Mouse (Mus musculus): ENCODE data around the gene Hist1h2ao. TPM values are rescaled to one million over a fixed set of nuclear protein-coding genes. Genes with fewer than 3 reads are reported as not detected.
"Not testable (repeated sequence)": the region's sequence is repeated elsewhere in the genome, so short reads cannot be mapped to it uniquely, and the experiment has no call there.

Gene Hist1h2ao
- total RNA-seq, 2 experiments from 2014 or later: 115 to 633 TPM

DNA sequence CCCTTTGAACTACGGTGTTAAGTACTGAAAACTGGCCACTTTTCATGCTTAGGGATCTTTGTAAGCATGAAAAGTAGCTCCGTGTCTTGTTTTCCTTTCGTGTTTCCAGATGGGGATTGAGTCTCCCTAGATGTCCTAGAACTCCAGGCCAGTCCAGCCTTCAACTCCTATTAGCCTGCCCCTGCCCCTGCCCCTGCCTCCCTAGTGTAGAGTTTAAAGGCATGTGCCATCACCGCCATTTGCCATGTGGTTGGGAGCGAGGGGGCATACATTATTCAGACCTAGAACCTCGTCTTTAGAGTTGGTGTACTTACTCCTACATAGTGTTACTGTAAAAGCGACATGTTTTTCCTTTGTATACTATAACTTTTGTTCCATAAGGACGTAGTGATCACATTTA is 809 bp downstream of the Hist1h2ao start:
- ATAC-seq (replicated peaks; ENCODE audit: poor library complexity): peak; percentile 24

DNA sequence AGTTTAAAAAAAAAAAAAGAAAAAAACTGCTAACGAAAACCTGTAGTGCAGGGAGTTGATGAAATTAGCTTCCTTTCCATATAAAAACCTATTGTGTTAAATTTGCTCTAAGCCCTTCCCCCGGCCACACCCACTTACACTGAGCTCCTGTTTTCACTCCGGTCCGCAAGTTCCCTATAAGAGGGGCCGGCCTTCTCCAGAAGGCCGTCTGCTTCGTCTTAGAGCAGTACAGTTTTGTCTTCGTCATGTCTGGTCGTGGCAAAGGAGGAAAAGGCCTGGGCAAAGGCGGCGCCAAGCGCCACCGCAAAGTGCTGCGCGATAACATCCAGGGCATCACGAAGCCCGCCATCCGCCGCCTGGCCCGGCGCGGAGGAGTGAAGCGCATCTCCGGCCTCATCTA is 1.3 kb downstream of the Hist1h2ao start, which contains the start of gene Hist1h4m:
Gene Hist1h4m, plus strand, starts transcription at position 208 of the 400 bp plus-strand sequence.
- ATAC-seq (replicated peaks; ENCODE audit: poor library complexity): peak; percentile 52

DNA sequence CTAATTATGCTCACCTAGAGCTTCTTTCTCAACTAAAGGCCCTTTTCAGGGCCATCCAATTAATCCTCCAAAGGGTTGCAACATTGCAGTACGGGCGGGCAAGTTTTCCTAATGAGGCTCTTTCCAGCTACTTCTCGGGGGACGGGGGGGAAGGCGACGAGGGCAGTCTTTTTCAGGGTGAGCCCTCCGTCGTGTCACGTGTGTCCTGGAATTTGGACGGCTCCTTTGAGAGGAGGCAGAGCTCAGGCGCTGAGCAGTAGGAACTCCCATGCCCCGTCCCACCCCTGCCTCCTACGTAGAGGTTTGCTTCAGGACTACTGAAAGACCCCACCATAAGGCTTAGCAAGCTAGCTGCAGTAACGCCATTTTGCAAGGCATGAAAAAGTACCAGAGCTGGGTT is 1.8 kb downstream of the Hist1h2ao start:
- peak; percentile 49 for ATAC-seq (replicated peaks; ENCODE audit: poor library complexity)

DNA sequence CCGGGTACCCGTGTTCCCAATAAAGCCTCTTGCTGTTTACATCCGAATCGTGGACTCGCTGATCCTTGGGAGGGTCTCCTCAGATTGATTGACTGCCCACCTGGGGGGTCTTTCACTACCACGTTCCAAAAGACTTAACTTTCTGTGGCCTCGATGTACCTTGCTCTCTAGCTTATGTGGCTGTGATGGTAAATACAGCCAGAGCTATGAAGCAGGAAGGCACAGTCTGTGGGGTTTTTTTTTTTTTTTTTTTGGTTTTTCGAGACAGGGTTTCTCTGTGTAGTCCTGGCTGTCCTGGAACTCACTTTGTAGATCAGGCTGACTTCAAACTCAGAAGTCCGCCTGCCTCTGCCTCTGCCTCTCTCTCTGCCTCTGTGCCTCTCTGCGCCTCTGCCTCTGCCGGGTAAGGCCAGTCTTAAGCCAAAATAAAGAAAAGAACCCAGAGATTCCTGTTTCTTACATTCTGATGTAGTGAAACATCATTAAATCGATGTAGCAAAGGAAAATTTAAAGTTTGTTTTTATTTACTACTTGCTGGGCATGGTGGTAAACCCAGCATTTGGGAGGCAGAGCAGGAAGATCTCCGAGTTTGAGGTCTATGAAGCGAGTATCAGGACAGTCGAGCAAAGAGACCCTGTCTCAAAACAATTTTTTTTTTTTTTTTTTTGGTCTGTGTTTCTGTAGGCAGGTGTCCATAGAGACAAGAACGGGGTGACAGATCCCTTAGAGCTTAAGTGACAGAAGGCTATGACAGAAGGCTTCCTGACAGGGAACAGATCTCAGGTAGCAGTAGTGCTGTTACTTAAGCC is 10.0 kb downstream of the Hist1h2ao start:
- ATAC-seq (replicated peaks; ENCODE audit: poor library complexity): peak; percentile 71

DNA sequence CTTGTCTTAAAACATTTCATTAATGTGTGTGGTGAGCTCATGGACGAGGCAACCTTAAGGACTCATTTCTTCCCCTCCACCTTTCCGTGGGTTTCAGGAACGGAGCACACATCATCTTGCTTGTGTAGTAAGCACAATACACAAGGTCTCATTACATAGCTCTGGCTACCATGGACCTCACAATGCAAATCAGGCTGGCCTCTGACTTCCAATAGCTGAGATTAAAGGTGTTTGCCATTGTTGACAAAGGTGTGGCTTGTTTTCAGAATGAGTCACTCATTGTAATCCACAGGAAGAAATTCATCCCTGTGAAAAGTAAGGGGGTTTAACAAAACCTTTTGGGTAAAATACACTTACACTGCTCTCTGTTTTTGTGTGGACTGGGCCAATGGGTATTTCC is 18.2 kb downstream of the Hist1h2ao start:
- no peak for ATAC-seq (replicated peaks; ENCODE audit: poor library complexity)

DNA sequence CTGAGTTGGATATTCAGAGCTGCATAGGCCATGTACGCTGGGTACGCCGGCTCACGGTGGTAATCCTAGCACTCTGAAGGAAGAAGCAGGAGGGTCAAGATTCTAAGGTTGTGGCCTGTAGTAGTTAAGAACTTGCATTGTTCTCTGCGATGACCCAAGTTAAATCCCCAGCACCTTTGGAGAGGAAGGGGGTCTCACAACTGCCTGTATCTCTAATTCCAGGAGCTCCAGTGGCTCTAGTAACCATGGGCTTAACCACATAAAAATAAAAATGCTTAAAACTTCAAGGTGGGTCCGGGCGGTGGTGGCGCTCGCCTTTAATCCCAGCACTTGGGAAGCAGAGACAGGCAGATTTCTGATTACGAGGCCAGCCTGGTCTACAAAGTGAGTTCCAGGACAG is 20.1 kb downstream of the Hist1h2ao start:
- no peak for ATAC-seq (replicated peaks; ENCODE audit: poor library complexity)

DNA sequence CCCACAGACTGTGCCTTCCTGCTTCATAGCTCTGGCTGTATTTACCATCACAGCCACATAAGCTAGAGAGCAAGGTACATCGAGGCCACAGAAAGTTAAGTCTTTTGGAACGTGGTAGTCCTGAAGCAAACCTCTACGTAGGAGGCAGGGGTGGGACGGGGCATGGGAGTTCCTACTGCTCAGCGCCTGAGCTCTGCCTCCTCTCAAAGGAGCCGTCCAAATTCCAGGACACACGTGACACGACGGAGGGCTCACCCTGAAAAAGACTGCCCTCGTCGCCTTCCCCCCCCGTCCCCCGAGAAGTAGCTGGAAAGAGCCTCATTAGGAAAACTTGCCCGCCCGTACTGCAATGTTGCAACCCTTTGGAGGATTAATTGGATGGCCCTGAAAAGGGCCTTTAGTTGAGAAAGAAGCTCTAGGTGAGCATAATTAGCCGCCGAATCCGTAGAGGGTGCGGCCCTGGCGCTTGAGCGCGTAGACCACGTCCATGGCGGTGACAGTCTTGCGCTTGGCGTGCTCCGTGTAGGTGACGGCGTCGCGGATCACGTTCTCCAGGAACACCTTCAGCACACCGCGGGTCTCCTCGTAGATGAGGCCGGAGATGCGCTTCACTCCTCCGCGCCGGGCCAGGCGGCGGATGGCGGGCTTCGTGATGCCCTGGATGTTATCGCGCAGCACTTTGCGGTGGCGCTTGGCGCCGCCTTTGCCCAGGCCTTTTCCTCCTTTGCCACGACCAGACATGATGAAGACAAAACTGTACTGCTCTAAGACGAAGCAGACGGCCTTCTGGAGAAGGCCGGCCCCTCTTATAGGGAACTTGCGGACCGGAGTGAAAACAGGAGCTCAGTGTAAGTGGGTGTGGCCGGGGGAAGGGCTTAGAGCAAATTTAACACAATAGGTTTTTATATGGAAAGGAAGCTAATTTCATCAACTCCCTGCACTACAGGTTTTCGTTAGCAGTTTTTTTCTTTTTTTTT is 21.4 kb downstream of the Hist1h2ao start, which contains the start of gene Hist1h4n:
Gene Hist1h4n, minus strand, starts transcription at position 779 of the 977 bp plus-strand sequence.
- peak; percentile 46 for ATAC-seq (replicated peaks; ENCODE audit: poor library complexity)

DNA sequence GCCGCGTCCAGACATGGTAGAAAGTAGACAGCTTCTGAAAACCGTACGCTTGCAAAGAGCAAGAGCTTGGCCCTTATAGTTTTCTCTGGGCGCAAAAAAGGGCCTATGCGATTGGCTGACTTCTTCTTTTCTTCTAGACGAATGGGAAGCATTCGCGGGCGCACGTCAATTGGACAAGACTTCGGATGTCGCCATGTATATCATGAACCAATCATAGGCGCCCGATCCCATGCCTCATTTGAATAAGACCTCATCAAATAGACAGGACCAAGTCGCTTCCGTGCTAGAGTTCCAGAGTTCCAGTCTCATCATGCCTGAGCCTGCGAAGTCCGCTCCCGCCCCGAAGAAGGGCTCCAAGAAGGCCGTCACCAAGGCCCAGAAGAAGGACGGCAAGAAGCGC is 23.2 kb downstream of the Hist1h2ao start, which contains the start of the genes Hist1h2ap and Hist1h2br:
Gene Hist1h2ap, minus strand, starts transcription at position 47 of the 400 bp plus-strand sequence.
Gene Hist1h2br, plus strand, starts transcription at position 283 of the 400 bp plus-strand sequence.
- ATAC-seq (replicated peaks; ENCODE audit: poor library complexity): peak; percentile 67

DNA sequence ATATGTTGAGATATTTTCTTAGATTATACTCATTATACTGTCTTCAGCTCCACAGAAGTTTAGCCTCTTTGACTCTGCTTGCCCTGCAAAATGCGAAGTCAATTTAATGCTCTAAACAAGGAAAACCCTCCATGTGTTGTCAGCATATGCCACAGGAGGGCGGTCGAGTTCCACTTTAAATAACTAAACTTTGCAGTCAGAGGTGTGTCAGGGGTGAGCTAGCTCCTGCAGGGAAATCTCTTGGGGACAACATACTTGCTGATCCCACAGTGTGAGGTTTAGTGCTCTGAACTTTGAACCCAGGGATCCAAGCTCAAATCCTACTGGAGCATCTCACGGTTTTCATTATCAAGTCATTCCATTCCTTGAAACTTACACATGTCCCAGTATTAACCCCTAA is 30.2 kb downstream of the Hist1h2ao start:
- peak; percentile 99 for ATAC-seq (replicated peaks; ENCODE audit: poor library complexity)

DNA sequence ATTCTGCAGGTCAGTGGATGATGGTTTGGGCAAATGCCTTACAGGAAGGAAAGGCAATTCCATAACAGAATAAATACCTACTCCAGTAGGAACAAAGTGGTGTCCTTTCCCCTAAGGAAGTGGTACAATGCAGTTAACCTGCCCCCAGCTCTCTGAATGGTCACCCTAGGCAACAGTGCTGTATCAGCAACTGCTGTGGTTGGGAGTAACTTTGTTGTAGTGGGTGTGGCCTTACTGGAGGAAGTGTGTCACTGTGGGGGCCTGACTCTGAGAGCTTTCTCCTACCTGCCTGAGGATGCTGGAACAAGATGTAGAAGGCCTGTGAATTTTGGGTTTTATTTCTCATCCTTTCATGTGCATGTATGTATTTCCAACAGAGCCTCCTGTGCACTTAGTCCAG is 36.1 kb downstream of the Hist1h2ao start:
- peak; percentile 92 for ATAC-seq (replicated peaks; ENCODE audit: poor library complexity)

DNA sequence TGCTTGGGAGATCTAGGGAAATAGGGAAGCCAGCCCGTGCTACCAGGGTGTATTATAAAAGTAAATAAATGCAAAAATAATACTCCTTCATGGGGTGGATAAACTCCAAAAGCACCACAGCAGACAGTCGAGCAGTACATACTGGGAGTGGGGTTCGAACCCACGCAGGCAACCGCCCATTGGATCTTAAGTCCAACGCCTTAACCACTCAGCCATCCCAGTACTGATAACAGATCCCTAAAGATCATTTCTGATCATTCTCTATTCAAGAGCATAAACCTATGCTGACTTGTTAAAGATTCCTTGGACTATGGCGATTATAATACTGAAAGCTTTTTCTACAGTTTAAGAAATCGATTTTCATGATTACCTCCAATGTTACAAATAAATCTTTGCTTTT is 37.6 kb downstream of the Hist1h2ao start:
- no peak for ATAC-seq (replicated peaks; ENCODE audit: poor library complexity)

DNA sequence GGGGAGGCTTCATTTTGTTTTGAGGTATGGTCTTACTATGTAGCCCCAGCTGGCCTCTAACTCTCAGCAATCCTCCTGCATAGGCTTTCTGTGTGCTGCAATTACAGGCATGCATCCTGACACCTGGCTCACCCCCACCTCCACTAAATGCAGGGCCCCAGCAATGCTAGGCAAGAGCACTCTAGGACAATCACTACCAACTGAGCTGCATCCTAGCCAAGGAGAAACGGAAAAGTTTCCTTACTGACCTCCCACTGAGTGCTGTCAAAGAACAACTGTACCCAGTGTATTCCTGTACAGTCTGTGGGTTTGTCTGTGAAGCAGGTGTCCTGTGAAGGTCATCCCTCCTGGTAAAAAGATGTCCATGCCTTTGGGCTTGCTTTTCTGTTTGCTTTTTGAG is 40.4 kb downstream of the Hist1h2ao start:
- not testable (repeated sequence) for ATAC-seq (replicated peaks; ENCODE audit: poor library complexity)

DNA sequence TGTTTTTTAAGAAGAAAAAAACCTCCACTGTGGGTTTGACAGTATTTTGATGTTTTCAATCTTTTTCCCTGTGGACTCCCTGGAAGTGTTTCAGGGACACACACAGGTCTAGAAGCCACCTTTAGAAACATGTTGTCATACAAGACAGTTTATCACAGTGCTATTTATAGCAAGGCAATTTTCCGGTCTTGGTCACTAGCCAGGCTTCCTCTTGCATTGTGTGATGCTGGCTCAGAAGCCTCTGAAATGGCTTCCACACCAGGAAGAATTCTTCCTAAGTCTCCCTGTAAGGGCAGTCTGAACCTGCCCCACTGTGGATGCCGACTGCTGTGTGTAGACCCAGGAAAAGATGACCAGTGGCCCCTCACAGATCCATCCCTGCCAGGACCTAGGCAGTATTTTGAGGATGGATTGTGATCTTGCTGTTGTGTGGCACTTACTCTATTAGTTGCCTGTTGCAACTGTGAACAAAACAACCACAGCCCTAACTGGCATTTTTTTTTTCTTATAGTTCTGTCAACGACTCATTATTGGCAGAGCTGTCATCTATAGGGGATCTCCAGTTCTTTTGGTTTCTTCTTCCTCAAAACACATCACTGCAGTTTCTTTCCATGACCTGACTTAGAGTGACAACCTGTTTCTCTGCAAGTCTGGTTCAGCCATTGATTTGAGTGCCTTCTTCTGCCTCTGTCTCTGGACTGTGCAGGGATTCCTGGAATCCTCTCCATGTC is 42.1 kb downstream of the Hist1h2ao start:
- ATAC-seq (replicated peaks; ENCODE audit: poor library complexity): peak; percentile 59

DNA sequence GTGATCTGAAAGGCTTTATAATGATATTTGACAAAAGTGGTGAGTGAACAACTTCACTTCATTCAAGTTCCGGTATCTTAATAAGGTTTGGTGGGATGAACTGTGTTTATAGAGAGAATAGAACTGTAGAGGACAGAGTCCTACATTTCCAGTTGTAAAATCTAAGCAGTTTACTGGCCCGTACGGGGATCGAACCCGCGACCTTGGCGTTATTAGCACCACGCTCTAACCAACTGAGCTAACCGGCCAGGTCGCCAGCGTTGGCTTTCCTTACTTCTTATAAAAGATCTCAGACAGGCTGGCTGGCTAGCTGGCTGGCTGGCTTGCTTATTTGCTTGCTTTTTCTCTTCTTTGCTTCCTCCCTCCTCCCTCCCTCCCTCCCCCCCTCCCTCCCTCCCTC is 44.9 kb downstream of the Hist1h2ao start:
- ATAC-seq (replicated peaks; ENCODE audit: poor library complexity): peak; percentile 41

DNA sequence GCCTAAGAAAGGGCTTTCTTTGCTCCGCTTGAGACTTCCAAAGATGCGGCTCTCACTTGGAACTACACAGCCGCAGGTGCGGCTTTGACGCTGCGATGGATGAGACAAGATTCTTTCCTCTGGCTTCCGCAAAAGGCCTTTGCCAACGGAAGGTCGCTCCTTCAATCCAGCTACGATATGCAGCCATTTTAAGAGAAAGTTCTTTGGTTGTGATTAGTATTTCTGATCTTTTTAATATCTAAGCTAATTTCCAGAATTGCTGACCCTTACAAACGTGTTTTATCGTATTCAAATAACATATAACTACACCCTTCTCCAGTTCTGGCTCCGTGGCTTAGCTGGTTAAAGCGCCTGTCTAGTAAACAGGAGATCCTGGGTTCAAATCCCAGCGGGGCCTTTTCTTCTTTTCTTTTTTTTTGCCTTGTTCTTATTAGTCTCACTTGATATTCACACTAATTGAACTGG is 45.5 kb downstream of the Hist1h2ao start:
- ATAC-seq (replicated peaks; ENCODE audit: poor library complexity): peak; percentile 18

Other genes starting within 250 kb of the Hist1h2ao start
Only the 30 nearest of the 31 such genes appear.
- not detected in 2 replicates for gene Olfr1364, start 228.7 kb upstream of the Hist1h2ao start, total RNA-seq (2015)
- not detected in 2 replicates for gene Olfr1364, start 228.7 kb upstream of the Hist1h2ao start, total RNA-seq (2017)
- gene Olfr1362, start 196.4 kb upstream of the Hist1h2ao start, total RNA-seq (2015): not detected in 2 replicates
- not detected in 2 replicates for gene Olfr1362, start 196.4 kb upstream of the Hist1h2ao start, total RNA-seq (2017)
- not detected in 2 replicates for gene Olfr11, start 167.9 kb upstream of the Hist1h2ao start, total RNA-seq (2015)
- gene Olfr11, start 167.9 kb upstream of the Hist1h2ao start, total RNA-seq (2017): not detected in 2 replicates
- not detected in 2 replicates for gene Olfr1361, start 147.1 kb upstream of the Hist1h2ao start, total RNA-seq (2015)
- not detected in 2 replicates for gene Olfr1361, start 147.1 kb upstream of the Hist1h2ao start, total RNA-seq (2017)
- not detected in 2 replicates for gene Olfr1360, start 133.1 kb upstream of the Hist1h2ao start, total RNA-seq (2015)
- gene Olfr1360, start 133.1 kb upstream of the Hist1h2ao start, total RNA-seq (2017): not detected in 2 replicates
- not detected in 2 replicates for gene Olfr1359, start 112.4 kb upstream of the Hist1h2ao start, total RNA-seq (2015)
- not detected in 2 replicates for gene Olfr1359, start 112.4 kb upstream of the Hist1h2ao start, total RNA-seq (2017)
- gene Hist1h2bl, start 94.3 kb upstream of the Hist1h2ao start, total RNA-seq (2015): 264 and 265 TPM in 2 replicates
- 396 and 423 TPM in 2 replicates for gene Hist1h2bl, start 94.3 kb upstream of the Hist1h2ao start, total RNA-seq (2017)
- 2.0 and 5.0 TPM in 2 replicates for gene Hist1h2ai, start 94.0 kb upstream of the Hist1h2ao start, total RNA-seq (2015)
- gene Hist1h2ai, start 94.0 kb upstream of the Hist1h2ao start, total RNA-seq (2017): 2,894 and 3,659 TPM in 2 replicates
- 35.1 and 67.8 TPM in 2 replicates for gene Hist1h3h, start 92.8 kb upstream of the Hist1h2ao start, total RNA-seq (2015)
- 208 and 295 TPM in 2 replicates for gene Hist1h3h, start 92.8 kb upstream of the Hist1h2ao start, total RNA-seq (2017)
- gene Hist1h2bm, start 88.4 kb upstream of the Hist1h2ao start, total RNA-seq (2015): 116 and 137 TPM in 2 replicates
- 542 and 561 TPM in 2 replicates for gene Hist1h2bm, start 88.4 kb upstream of the Hist1h2ao start, total RNA-seq (2017)
- gene Hist1h4j, start 75.4 kb upstream of the Hist1h2ao start, total RNA-seq (2015): 3.0 and 6.7 TPM in 2 replicates
- gene Hist1h4j, start 75.4 kb upstream of the Hist1h2ao start, total RNA-seq (2017): 303 and 332 TPM in 2 replicates
- 58.4 and 76.4 TPM in 2 replicates for gene Hist1h4k, start 60.0 kb upstream of the Hist1h2ao start, total RNA-seq (2015)
- 2,633 and 2,646 TPM in 2 replicates for gene Hist1h4k, start 60.0 kb upstream of the Hist1h2ao start, total RNA-seq (2017)
- gene Hist1h2ak, start 56.6 kb upstream of the Hist1h2ao start, total RNA-seq (2015): 79.0 and 135 TPM in 2 replicates
- gene Hist1h2ak, start 56.6 kb upstream of the Hist1h2ao start, total RNA-seq (2017): 1,123 and 1,182 TPM in 2 replicates
- gene Hist1h2bn, start 56.3 kb upstream of the Hist1h2ao start, total RNA-seq (2015): 350 and 353 TPM in 2 replicates
- gene Hist1h2bn, start 56.3 kb upstream of the Hist1h2ao start, total RNA-seq (2017): 1,312 and 1,339 TPM in 2 replicates
- gene Hist1h1b, start 29.8 kb upstream of the Hist1h2ao start, total RNA-seq (2015): 614 and 670 TPM in 2 replicates
- 1,549 and 1,625 TPM in 2 replicates for gene Hist1h1b, start 29.8 kb upstream of the Hist1h2ao start, total RNA-seq (2017)
- 244 and 246 TPM in 2 replicates for gene Hist1h3i, start 27.1 kb upstream of the Hist1h2ao start, total RNA-seq (2015)
- 294 and 383 TPM in 2 replicates for gene Hist1h3i, start 27.1 kb upstream of the Hist1h2ao start, total RNA-seq (2017)
- gene Hist1h2an, start 23.2 kb upstream of the Hist1h2ao start, total RNA-seq (2015): 1.2 and 2.1 TPM in 2 replicates
- 859 and 860 TPM in 2 replicates for gene Hist1h2an, start 23.2 kb upstream of the Hist1h2ao start, total RNA-seq (2017)
- gene Hist1h2bp, start 23.0 kb upstream of the Hist1h2ao start, total RNA-seq (2015): 10.4 and 19.9 TPM in 2 replicates
- gene Hist1h2bp, start 23.0 kb upstream of the Hist1h2ao start, total RNA-seq (2017): 37.0 and 43.7 TPM in 2 replicates
- gene Hist1h2bq, start 268 bp upstream of the Hist1h2ao start, total RNA-seq (2015): 394 and 411 TPM in 2 replicates
- 220 and 363 TPM in 2 replicates for gene Hist1h2bq, start 268 bp upstream of the Hist1h2ao start, total RNA-seq (2017)
- gene Hist1h4m, start 1.3 kb downstream of the Hist1h2ao start, total RNA-seq (2015): 53.3 and 56.3 TPM in 2 replicates
- gene Hist1h4m, start 1.3 kb downstream of the Hist1h2ao start, total RNA-seq (2017): 2,437 and 3,070 TPM in 2 replicates
- gene Hist1h4n, start 21.7 kb downstream of the Hist1h2ao start, total RNA-seq (2015): 48.7 and 53.0 TPM in 2 replicates
- gene Hist1h4n, start 21.7 kb downstream of the Hist1h2ao start, total RNA-seq (2017): 1,698 and 2,087 TPM in 2 replicates
- gene Hist1h2ap, start 23.0 kb downstream of the Hist1h2ao start, total RNA-seq (2015): 93.0 and 127 TPM in 2 replicates
- gene Hist1h2ap, start 23.0 kb downstream of the Hist1h2ao start, total RNA-seq (2017): 3,573 and 4,575 TPM in 2 replicates
- gene Hist1h2br, start 23.3 kb downstream of the Hist1h2ao start, total RNA-seq (2015): 378 and 381 TPM in 2 replicates
- 447 and 545 TPM in 2 replicates for gene Hist1h2br, start 23.3 kb downstream of the Hist1h2ao start, total RNA-seq (2017)
- 13.3 and 16.1 TPM in 2 replicates for gene Zfp184, start 134.6 kb downstream of the Hist1h2ao start, total RNA-seq (2015)
- gene Zfp184, start 134.6 kb downstream of the Hist1h2ao start, total RNA-seq (2017): 9.2 and 15.1 TPM in 2 replicates
- gene Pom121l2, start 170.7 kb downstream of the Hist1h2ao start, total RNA-seq (2015): 0.05 and 0.25 TPM in 2 replicates
- gene Pom121l2, start 170.7 kb downstream of the Hist1h2ao start, total RNA-seq (2017): 0.10 TPM in 1 of 2 replicates, not detected in the other
- 17.0 and 19.9 TPM in 2 replicates for gene Prss16, start 199.3 kb downstream of the Hist1h2ao start, total RNA-seq (2015)
- gene Prss16, start 199.3 kb downstream of the Hist1h2ao start, total RNA-seq (2017): 11.4 and 12.2 TPM in 2 replicates
- gene Hist1h2ah, start 225.1 kb downstream of the Hist1h2ao start, total RNA-seq (2015): 1.9 and 2.2 TPM in 2 replicates
- 923 and 1,838 TPM in 2 replicates for gene Hist1h2ah, start 225.1 kb downstream of the Hist1h2ao start, total RNA-seq (2017)
- gene Hist1h2bk, start 225.4 kb downstream of the Hist1h2ao start, total RNA-seq (2015): 65.4 and 83.1 TPM in 2 replicates
- gene Hist1h2bk, start 225.4 kb downstream of the Hist1h2ao start, total RNA-seq (2017): 1,827 and 2,239 TPM in 2 replicates
- gene Hist1h4i, start 230.9 kb downstream of the Hist1h2ao start, total RNA-seq (2015): 38.4 and 42.3 TPM in 2 replicates
- gene Hist1h4i, start 230.9 kb downstream of the Hist1h2ao start, total RNA-seq (2017): 83.0 and 89.0 TPM in 2 replicates
- 21.6 and 36.7 TPM in 2 replicates for gene Hist1h2ag, start 232.5 kb downstream of the Hist1h2ao start, total RNA-seq (2015)
- gene Hist1h2ag, start 232.5 kb downstream of the Hist1h2ao start, total RNA-seq (2017): 1,156 and 1,370 TPM in 2 replicates